Mouse (Mus musculus) kidney, postnatal 10 days (tissue): ENCODE measurements around the gene Rhov.

Experiments used
- DNase-seq: peaks from one replicate; pipeline ENCODE4 v3.0.0; 2021; ENCODE audit warnings: mixed read lengths

Gene Rhov

GRCm38 (mm10) chr2:119270643-119271331 lies at the start of gene Rhov:
Rhov (minus strand) TSS chr2:119271272.
- DNase-seq: peak; percentile 83

- peak; percentile 71 for DNase-seq
Observed at GRCm38 (mm10) chr2:119320571-119320970, 49.5 kb upstream of the Rhov start.

GRCm38 (mm10) chr2:119318043-119318710 lies 47.1 kb upstream of the Rhov start:
- peak; percentile 40 for DNase-seq

- DNase-seq: peak; percentile 35
Observed at GRCm38 (mm10) chr2:119314742-119315310, 43.8 kb upstream of the Rhov start.

- peak; percentile 33 for DNase-seq
Observed at GRCm38 (mm10) chr2:119313780-119314479, 42.9 kb upstream of the Rhov start.

- DNase-seq: no peak
Observed at GRCm38 (mm10) chr2:119312380-119312958, 41.4 kb upstream of the Rhov start.

- peak; percentile 86 for DNase-seq
Observed at GRCm38 (mm10) chr2:119311544-119311943, 40.5 kb upstream of the Rhov start.

GRCm38 (mm10) chr2:119304798-119305208 lies 33.7 kb upstream of the Rhov start:
- DNase-seq: peak; percentile 92

GRCm38 (mm10) chr2:119304391-119304790 lies 33.3 kb upstream of the Rhov start:
- no peak for DNase-seq

- DNase-seq: peak; percentile 28
Observed at GRCm38 (mm10) chr2:119302876-119303275, 31.8 kb upstream of the Rhov start.

- DNase-seq: peak; percentile 82
Observed at GRCm38 (mm10) chr2:119300819-119301493, 29.9 kb upstream of the Rhov start.

GRCm38 (mm10) chr2:119299981-119300818 lies 29.1 kb upstream of the Rhov start:
- peak; percentile 96 for DNase-seq

- DNase-seq: no peak
Observed at GRCm38 (mm10) chr2:119298839-119299238, 27.8 kb upstream of the Rhov start.

- DNase-seq: peak; percentile 83
Observed at GRCm38 (mm10) chr2:119298330-119298729, 27.3 kb upstream of the Rhov start.

- DNase-seq: no peak
Observed at GRCm38 (mm10) chr2:119297506-119297905, 26.4 kb upstream of the Rhov start.

GRCm38 (mm10) chr2:119296756-119297155 lies 25.7 kb upstream of the Rhov start:
- no peak for DNase-seq

GRCm38 (mm10) chr2:119294411-119294810 lies 23.3 kb upstream of the Rhov start:
- no peak for DNase-seq

GRCm38 (mm10) chr2:119293776-119294390 lies 22.8 kb upstream of the Rhov start:
- DNase-seq: no peak

- DNase-seq: no peak
Observed at GRCm38 (mm10) chr2:119293311-119293710, 22.2 kb upstream of the Rhov start.

GRCm38 (mm10) chr2:119292852-119293251 lies 21.8 kb upstream of the Rhov start:
- DNase-seq: no peak

GRCm38 (mm10) chr2:119292281-119292680 lies 21.2 kb upstream of the Rhov start:
- no peak for DNase-seq
